Mouse (Mus musculus) kidney, adult 2 months (tissue): ENCODE data around the gene Olfr458.

ENCODE experiments used
- CTCF ChIP-seq: fragments of 200-500 bp; conservative IDR thresholded peaks from 2 replicates; pipeline ENCODE4 v1.5.1; 2011; ENCODE audit warnings: low read depth, mild to moderate bottlenecking, control low read depth, low read length, moderate library complexity, mixed read lengths; ENCODE audit not compliant: insufficient read depth, insufficient read length
- POLR2A ChIP-seq: fragments of 200-500 bp; IDR thresholded peaks from one replicate; pipeline ENCODE4 v1.6.1; 2011; ENCODE audit warnings: low read depth, low read length, control low read depth

GRCm38 (mm10) chr6:42434446-42434845 lies 30.6 kb downstream of the Olfr458 start, which contains the start of gene Tas2r126:
- TF ChIP-seq POLR2A (no peak), CTCF (no peak)
